Mouse (Mus musculus): Measurements from ENCODE around the gene Tmem35b. TPM values are rescaled to one million over a fixed set of nuclear protein-coding genes. Genes with fewer than 3 reads are reported as not detected.
A peak's percentile ranks its signal among the peaks of the same experiment; 100 is the strongest.
"Not testable (repeated sequence)": the region's sequence is repeated elsewhere in the genome, so short reads cannot be mapped to it uniquely, and the experiment has no call there.

The Tmem35b gene
- polyA plus RNA-seq, 1 experiment from 2014 or later, result 19.7 TPM

DNA sequence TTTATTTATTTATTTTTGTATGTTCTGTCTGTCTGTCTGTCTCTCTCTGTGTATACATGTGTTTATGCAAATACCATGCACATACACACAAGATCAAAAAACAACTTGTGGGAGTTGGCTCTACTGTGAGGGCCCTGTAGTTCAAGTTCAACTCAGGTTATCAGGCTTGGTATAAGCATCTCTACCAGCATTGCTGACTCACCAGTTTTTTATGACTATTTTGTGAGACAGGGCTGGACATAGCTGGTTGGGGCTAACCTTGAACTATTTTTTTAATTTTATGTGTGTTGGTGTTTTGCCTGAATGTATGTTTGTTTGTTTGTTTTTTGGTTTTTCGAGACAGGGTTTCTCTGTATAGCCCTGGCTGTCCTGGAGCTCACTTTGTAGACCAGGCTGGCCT, 32.3 kb upstream of the Tmem35b start:
- Histone ChIP-seq H3K36me3 (ENCODE audit: insufficient read depth, low read length) (0 out of 2 replicates have a peak, but pooled peaks cover 5% of the 10 kb centered on the region), H3K27ac (ENCODE audit: low read length) (no peak overlapping the region), H3K27me3 (replicated peaks; ENCODE audit: insufficient read depth, low read length) (no peaks in the 10 kb centered on the region), H3K4me2 (replicated peaks; ENCODE audit: low read depth, low read length) (no peak overlapping the region), H3K9ac (replicated peaks; ENCODE audit: low read depth) (no peak overlapping the region), H3K4me1 (ENCODE audit: insufficient read depth, low read depth, low read length) (no peaks in the 10 kb centered on the region), H3K4me3 (ENCODE audit: low read depth, low read length) (no peak overlapping the region), H3K9me3 (ENCODE audit: low read length) (no peaks in the 10 kb centered on the region)
- no peak for TF ChIP-seq EP300 (IDR thresholded peaks at IDR 0.05)
- TF ChIP-seq CTCF (IDR thresholded peaks at IDR 0.05), result no peak
- no peak for DNase-seq (ENCODE audit: low spot score)
- WGBS, result 92% methylated on average over 1 of the region's 1 CpGs
- no peak for ATAC-seq

- Histone ChIP-seq H3K9ac (replicated peaks; ENCODE audit: low read depth) (no peak overlapping the region), H3K9me3 (ENCODE audit: low read length) (no peaks in the 10 kb centered on the region), H3K36me3 (ENCODE audit: insufficient read depth, low read length) (no peaks in the 10 kb centered on the region), H3K4me1 (ENCODE audit: insufficient read depth, low read depth, low read length) (no peaks in the 10 kb centered on the region), H3K27ac (ENCODE audit: low read length) (no peak overlapping the region), H3K4me3 (ENCODE audit: low read depth, low read length) (no peak overlapping the region), H3K27me3 (replicated peaks; ENCODE audit: insufficient read depth, low read length) (no peaks in the 10 kb centered on the region), H3K4me2 (replicated peaks; ENCODE audit: low read depth, low read length) (no peak overlapping the region)
- WGBS, result 93% methylated on average over 4 of the region's 4 CpGs
- DNase-seq (ENCODE audit: low spot score), result no peak
- ATAC-seq, result no peak
- TF ChIP-seq EP300 (IDR thresholded peaks at IDR 0.05) (no peak), CTCF (IDR thresholded peaks at IDR 0.05) (no peak)
Measured at GRCm38 (mm10) chr4:127095090-127095489, 28.4 kb upstream of the Tmem35b start.

- H3K36me3 ChIP-seq (ENCODE audit: insufficient read depth, low read length); DNase-seq (ENCODE audit: low spot score); ATAC-seq; H3K27ac ChIP-seq (ENCODE audit: low read length); H3K4me3 ChIP-seq (ENCODE audit: low read depth, low read length); H3K27me3 ChIP-seq (replicated peaks; ENCODE audit: insufficient read depth, low read length); H3K9ac ChIP-seq (replicated peaks; ENCODE audit: low read depth); H3K9me3 ChIP-seq (ENCODE audit: low read length); H3K4me2 ChIP-seq (replicated peaks; ENCODE audit: low read depth, low read length); H3K4me1 ChIP-seq (ENCODE audit: insufficient read depth, low read depth, low read length): not testable (repeated sequence)
- WGBS, result 93% methylated on average over 1 of the region's 2 CpGs
Measured at GRCm38 (mm10) chr4:127099552-127099951, 23.9 kb upstream of the Tmem35b start.

DNA sequence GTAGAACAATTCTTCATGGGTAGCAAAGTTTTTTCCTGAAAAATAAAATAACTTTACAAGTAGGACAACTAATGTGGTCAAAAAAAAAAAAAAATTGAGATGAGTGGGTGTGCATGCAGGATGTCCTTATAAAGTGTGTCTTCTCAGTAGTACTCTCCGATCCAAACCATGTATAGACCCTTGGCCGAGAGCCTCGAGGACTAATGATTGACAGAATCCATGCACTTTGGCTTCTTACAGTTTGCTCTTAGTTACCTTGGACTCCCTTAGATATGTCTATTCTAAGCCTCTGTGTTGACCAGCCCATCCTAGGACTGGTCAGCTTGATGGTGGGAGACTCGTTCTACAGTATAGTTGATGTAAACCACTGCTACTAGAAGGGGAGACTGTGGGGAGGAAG, 15.9 kb upstream of the Tmem35b start:
- DNase-seq (ENCODE audit: low spot score), result no peak
- H3K9me3 ChIP-seq (ENCODE audit: low read length), result no peaks in the 10 kb centered on the region
- peaks cover 6% of the 10 kb centered on the region; the same call in 1 of the 2 replicates for H3K36me3 ChIP-seq (ENCODE audit: insufficient read depth, low read length)
- WGBS, result 94% methylated on average over 4 of the region's 4 CpGs
- H3K4me2 ChIP-seq (replicated peaks; ENCODE audit: low read depth, low read length), result no peak overlapping the region
- H3K27me3 ChIP-seq (replicated peaks; ENCODE audit: insufficient read depth, low read length), result no peaks in the 10 kb centered on the region
- no peak overlapping the region for H3K9ac ChIP-seq (replicated peaks; ENCODE audit: low read depth)
- TF ChIP-seq EP300 (IDR thresholded peaks at IDR 0.05) (no peak), CTCF (IDR thresholded peaks at IDR 0.05) (no peak)
- H3K4me3 ChIP-seq (ENCODE audit: low read depth, low read length), result no peak overlapping the region
- no peaks in the 10 kb centered on the region for H3K4me1 ChIP-seq (ENCODE audit: insufficient read depth, low read depth, low read length)
- no peak overlapping the region for H3K27ac ChIP-seq (ENCODE audit: low read length)
- no peak for ATAC-seq

- Histone ChIP-seq H3K4me2 (replicated peaks; ENCODE audit: low read depth, low read length) (no peak overlapping the region), H3K4me1 (ENCODE audit: insufficient read depth, low read depth, low read length) (no peaks in the 10 kb centered on the region), H3K4me3 (ENCODE audit: low read depth, low read length) (no peak overlapping the region), H3K9me3 (ENCODE audit: low read length) (no peaks in the 10 kb centered on the region), H3K27ac (ENCODE audit: low read length) (no peak overlapping the region), H3K9ac (replicated peaks; ENCODE audit: low read depth) (no peak overlapping the region), H3K27me3 (replicated peaks; ENCODE audit: insufficient read depth, low read length) (no peaks in the 10 kb centered on the region), H3K36me3 (ENCODE audit: insufficient read depth, low read length) (peaks cover 6% of the 10 kb centered on the region; the same call in 1 of the 2 replicates)
- TF ChIP-seq EP300 (IDR thresholded peaks at IDR 0.05), result no peak
- no peak for TF ChIP-seq CTCF (IDR thresholded peaks at IDR 0.05)
- DNase-seq (ENCODE audit: low spot score) (peak; percentile 57), ATAC-seq (peak; percentile 72)
- WGBS, result 52% methylated on average over 4 of the region's 4 CpGs
Measured at GRCm38 (mm10) chr4:127110570-127110969, 12.9 kb upstream of the Tmem35b start.

DNA sequence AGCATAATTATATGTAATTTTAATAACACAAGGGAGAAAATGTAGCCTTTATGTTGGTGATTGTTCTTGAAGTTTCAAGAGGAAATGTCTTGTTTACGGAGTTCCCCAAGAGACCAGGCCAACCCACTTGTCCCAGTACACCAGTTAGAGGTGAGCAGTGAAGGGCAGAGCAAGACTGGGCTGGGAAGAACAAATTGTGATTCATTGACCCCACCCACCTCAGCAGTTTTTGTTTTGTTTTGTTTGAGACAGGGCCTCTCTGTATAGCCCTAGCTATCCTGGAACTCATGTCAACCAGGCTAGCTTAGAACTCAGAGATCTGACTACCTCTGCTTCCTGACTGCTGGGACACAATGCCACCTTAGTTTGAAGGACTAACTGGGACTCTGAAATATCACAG, 840 bp downstream of the Tmem35b start:
- no peaks in the 10 kb centered on the region for H3K27me3 ChIP-seq (replicated peaks; ENCODE audit: insufficient read depth, low read length)
- no peaks in the 10 kb centered on the region for H3K4me1 ChIP-seq (ENCODE audit: insufficient read depth, low read depth, low read length)
- no peak overlapping the region for H3K4me3 ChIP-seq (ENCODE audit: low read depth, low read length)
- H3K27ac ChIP-seq (ENCODE audit: low read length), result no peak overlapping the region
- no peak for ATAC-seq
- 0 out of 2 replicates have a peak, but pooled peaks cover 3% of the 10 kb centered on the region for H3K36me3 ChIP-seq (ENCODE audit: insufficient read depth, low read length)
- H3K9ac ChIP-seq (replicated peaks; ENCODE audit: low read depth), result no peak overlapping the region
- DNase-seq (ENCODE audit: low spot score), result no peak
- TF ChIP-seq EP300 (IDR thresholded peaks at IDR 0.05) (no peak), CTCF (IDR thresholded peaks at IDR 0.05) (no peak)
- H3K9me3 ChIP-seq (ENCODE audit: low read length), result no peaks in the 10 kb centered on the region
- WGBS, result 54% methylated on average over 1 of the region's 1 CpGs
- no peak overlapping the region for H3K4me2 ChIP-seq (replicated peaks; ENCODE audit: low read depth, low read length)
